Mouse (Mus musculus): ENCODE results near the gene Olfr617.
"Not testable (repeated sequence)": the region's sequence is repeated elsewhere in the genome, so short reads cannot be mapped to it uniquely, and the experiment has no call there.

Olfr617 gene

DNA sequence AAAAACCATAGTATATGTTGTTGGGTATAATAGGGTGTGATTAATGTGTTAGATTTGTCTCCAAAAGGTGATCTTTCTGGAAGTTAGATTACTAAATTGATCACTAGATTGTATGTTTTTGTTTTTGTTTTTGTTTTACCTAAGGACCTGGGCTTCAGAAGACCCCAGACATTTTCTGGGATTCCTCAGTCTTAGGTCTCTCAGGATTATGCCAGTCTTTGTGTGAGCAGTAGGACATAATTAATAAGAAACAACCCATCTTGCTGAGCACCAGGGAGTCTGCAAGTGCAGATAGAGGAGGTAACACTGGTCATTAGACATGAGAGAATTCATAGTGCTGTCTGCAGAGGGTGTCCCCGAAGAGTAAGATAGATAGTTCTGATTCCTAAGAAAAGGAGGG is at the start of gene Olfr617:
Olfr617 (plus strand) TSS at position 301 of the 400 bp plus-strand sequence.
- no peak for DNase-seq

DNA sequence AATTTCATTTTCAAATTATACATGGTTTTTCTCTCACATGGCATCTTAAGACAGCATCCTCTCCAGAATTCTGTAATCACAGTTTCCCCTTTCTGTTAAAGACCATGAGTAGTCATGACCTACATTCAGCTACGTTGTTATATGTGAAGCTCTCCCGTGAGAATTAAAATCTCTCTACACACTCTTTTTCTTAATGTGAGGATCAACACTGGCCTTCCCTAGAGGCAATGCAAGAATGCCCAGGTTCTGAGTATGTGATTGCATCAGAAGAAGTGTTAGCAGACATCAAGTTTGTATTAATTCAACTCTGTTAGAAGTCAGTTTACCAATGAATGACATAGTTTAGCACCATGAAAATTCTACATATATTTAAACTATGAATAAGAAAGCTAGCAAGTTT is 30.2 kb upstream of the Olfr617 start, which contains the start of gene Olfr612:
Olfr612 (minus strand) TSS at position 101 of the 400 bp plus-strand sequence.
- not testable (repeated sequence) for DNase-seq

DNA sequence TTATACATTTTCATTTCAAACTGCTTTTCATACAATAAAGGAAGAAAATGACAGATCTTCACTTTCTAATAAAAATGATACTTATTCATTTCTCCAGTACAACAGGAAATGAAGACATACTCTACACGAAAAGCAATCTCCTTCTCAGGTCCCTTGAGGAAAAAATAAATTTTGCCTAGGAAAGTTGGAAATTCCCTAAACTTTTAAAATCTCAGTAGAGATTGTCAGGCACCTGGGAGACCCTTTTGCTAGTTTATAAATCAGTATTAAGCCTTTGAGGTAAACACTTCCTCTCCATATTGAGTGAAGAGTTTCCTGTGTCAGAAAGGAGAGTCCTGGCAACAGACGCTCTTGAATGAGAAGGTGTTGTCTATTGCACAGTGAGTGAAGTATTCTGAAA is 25.1 kb upstream of the Olfr617 start, which contains the start of gene Olfr613:
Olfr613 (plus strand) TSS at position 301 of the 400 bp plus-strand sequence.
- DNase-seq, result no peak

DNA sequence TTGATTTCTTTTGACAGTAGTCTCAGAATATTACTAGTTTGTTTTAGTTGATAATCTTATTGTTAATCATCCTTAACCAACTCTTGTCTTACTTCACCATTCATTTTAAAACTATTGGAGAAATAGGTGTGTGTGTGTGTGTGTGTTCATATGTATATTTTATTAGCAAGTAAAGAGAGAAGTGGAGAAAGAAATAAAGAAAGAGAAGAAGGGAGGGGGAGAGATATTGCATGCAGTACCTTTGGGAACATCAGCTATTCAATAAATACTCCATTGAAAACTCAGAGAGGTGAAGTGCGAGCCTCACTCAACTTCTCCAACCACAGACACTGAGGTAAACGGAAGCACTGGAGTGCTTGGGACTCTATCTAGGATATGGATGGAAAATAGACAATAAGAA is 17.1 kb upstream of the Olfr617 start, which contains the start of gene Olfr615:
Olfr615 (plus strand) TSS at position 301 of the 400 bp plus-strand sequence.
- DNase-seq, result no peak

DNA sequence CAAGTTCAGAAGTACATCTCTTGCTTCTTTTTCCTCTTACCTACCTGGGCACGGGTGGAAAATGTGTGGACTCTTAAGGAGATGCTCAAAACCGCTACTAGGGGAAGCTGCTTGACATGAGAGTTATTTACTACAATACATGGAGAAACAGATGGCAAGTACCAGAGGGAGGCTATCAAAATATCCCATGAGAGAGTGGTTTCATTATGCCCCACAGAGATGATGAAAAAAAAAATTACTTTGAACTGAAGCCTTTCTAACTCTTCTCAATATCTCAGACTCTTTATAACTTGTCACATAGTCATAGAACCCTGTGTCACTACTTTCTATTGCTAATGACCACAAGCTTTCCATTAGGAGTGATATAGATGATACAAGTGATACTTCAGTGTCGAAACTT is 3.8 kb upstream of the Olfr617 start, which contains the start of gene Olfr616:
Olfr616 (minus strand) TSS at position 101 of the 400 bp plus-strand sequence.
- DNase-seq, result no peak

DNA sequence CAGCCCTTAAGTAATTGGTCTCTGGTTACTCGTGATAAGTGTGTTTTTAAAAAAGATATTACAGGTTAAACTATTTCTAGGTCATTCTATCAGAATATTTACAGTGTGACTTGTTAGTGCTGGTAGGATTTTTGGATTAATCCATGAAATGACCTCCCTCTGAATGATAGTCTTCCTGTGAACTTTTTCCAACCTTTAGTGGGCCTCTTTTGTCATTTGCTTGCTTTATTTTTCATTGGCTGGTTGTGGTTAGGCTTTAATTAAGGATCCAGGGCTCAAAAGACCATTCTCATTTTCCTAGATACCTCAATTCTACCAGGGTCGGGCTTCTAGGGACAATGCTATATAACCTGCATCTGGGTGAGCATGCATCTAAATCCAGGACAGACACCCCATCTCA is 16.9 kb downstream of the Olfr617 start, which contains the start of gene Olfr618:
Olfr618 (plus strand) TSS at position 301 of the 400 bp plus-strand sequence.
- no peak for DNase-seq

DNA sequence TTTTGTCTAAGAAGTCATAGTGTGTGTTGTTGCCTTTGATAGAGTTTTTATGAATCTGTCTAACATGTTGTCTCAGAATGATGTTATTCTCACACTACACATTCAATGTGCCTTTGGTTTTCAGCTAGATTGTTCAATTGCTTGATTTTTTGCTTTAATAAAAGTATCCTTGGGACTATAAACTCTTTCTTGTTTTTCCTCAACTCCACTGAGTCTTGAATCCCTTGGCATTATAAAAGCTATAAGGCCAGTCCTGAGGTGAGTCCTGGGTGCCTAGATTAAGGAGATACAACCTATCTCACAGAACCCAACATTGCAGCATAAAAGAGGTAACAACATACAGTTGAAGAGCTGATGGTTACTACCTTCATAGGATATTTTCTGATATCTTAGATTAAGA is 27.4 kb downstream of the Olfr617 start, which contains the start of gene Olfr619:
Olfr619 (plus strand) TSS at position 301 of the 400 bp plus-strand sequence.
- no peak for DNase-seq

DNA sequence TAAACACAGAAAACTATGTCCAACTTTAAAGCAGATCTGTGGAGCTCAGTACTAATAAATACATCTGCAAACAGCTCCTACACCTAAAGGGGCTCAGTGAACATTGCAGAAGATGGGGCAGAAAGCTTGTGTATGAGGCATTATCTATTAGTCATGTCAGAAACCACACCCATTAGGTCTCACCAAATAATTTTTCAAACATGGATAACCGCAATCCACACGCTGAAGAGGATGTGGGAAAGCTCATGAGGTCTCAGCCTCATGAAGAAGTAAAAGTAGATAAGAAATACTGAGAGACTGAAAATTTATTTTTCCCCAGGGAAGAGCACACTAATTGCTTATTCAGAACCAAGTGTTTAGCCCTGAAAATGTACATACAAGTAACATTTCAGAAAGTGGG is 34.6 kb downstream of the Olfr617 start:
- DNase-seq, result no peak

DNA sequence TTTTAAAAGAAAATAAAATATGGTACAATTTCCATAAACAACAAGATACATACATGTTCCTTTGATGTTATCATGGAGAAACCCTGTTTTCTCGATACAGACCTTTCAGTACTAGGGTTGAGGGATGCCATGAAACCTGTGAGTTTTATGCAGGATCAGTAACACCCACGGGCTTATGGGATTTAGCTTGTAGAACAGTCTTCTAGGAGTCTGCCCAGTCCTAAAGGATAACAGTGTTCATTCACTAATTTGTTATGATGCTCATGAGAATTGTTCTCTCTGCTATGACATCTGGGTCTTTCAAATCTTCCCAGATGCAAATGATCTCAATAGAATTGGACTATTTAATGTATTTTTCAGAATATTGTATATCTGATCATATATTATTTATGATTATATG is 39.6 kb downstream of the Olfr617 start, which contains the start of gene Olfr620:
Olfr620 (minus strand) TSS at position 101 of the 400 bp plus-strand sequence.
- DNase-seq, result no peak

Measured in kidney, adult 11 months (tissue).